Mouse (Mus musculus) liver, adult 2 months (tissue): ENCODE results near the gene Casq2.

ENCODE experiments used
- CTCF ChIP-seq: fragments of 200-500 bp; IDR thresholded peaks from 2 replicates; pipeline ENCODE4 v1.5.1; 2011; ENCODE audit warnings: low read depth, low read length, control low read depth
- POLR2A ChIP-seq: fragments of 200-500 bp; IDR thresholded peaks from 2 replicates; pipeline ENCODE4 v1.6.1; 2011; ENCODE audit warnings: low read length, control low read depth; ENCODE audit not compliant: insufficient read depth; ENCODE audit errors: extremely low read depth

DNA sequence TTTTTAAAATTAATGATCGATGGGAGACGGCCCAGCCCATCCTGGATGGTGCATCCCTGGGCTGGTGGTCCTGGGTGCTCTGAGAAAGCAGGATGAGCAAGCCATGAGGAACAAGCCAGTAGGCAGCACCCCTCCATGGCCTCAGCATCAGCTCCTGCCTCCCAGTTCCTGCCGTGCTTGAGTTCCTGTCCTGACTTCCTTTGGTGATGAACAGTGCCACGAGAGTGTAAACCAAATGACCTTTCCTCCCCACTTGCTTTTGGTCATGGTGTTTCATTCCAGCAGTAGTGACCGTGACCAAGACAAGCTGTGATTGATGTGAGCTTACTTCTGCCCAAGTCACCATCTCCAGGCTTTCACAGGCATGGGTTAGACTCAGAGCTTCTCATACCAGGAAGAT lies 48.4 kb upstream of the Casq2 start:
- no peak for TF ChIP-seq POLR2A
- no peak for TF ChIP-seq CTCF
